Mouse (Mus musculus): ENCODE results near the gene Sema7a. TPM values are rescaled to one million over a fixed set of nuclear protein-coding genes. Genes with fewer than 3 reads are reported as not detected.

Gene Sema7a
- 3.0 TPM for total RNA-seq (2023)

DNA sequence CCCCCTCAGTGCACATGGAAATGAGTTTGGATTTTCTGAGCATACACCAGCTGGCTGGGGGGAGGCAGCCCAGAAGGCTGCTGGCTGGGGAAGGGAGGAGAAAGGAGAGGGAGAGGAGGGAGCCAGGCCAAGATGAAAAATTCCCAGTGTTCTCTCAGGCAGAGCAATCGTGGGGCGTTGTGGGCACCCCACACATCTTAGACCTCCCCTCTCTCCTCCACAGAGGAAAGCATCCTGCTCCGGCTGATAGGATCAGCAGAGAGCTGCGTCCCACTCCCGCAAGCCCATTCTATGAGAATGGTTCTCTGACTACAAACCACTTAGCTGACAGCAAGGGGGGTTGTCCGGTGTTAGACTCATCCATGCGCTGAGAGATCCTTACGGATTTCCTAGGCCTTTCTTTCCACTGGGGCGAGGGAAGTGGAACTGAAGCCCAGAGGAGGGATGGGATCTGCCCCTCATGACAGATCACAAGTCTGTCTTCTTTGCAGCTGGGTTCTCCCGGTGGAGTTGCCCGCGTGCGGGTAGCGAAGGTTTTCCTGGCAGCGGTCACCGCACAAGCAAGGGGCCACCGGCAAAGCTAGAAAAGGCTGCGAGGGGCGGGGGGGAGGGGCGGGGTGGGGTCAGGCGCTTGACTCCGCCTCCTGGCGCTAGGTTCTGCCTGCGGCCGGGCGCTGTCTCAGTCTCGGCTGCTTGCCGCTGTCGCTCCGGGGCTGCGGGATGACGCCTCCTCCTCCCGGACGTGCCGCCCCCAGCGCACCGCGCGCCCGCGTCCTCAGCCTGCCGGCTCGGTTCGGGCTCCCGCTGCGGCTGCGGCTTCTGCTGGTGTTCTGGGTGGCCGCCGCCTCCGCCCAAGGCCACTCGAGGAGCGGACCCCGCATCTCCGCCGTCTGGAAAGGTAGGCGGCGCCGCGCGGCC lies at the start of gene Sema7a:
Gene Sema7a, plus strand, starts transcription at position 682 of the 918 bp plus-strand sequence.

DNA sequence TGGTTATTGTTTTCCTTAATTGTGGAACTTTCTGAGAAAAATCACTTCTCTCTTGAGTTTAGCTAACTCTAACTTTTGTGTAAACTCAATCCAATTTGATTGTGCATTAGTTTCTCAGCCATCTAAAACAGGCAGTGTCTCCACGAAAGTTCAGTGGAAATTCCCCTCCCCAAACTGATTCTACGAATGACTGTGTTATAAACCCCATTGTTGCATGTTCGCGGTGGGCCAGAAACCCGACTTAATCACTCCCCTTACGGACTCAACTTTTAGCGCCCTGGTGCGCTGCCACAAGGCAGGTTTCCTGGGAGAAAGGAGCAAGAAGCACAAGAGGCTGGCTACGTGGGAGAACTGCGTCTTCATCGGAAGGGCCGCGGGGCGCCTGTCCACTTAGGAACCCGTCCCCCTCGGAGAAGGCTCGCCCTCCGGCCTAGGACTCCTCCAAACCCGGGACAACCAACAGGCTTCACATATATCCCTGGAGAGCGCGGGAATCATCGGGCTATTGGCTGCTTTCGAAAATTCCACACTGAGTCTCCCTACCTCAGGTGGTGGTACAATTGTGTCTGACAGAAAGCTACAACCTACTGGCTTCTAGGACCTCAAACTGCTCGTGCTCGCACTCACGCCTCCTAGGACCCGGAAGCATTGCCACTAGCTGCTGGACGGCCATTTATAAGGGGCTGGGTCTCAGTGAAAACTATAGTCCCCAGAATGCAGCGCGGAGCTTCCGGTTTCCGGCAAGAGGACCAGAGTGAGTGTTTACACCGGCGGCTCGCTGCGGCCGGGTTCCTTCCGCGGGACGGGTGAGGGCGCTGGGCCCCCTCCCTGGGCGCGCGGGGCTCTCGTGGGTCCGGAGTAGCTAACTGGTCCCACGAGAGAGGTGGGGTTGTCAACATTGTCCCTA lies 29.4 kb upstream of the Sema7a start, which contains the start of gene Ubl7:
Gene Ubl7, plus strand, starts transcription at position 726 of the 907 bp plus-strand sequence.

DNA sequence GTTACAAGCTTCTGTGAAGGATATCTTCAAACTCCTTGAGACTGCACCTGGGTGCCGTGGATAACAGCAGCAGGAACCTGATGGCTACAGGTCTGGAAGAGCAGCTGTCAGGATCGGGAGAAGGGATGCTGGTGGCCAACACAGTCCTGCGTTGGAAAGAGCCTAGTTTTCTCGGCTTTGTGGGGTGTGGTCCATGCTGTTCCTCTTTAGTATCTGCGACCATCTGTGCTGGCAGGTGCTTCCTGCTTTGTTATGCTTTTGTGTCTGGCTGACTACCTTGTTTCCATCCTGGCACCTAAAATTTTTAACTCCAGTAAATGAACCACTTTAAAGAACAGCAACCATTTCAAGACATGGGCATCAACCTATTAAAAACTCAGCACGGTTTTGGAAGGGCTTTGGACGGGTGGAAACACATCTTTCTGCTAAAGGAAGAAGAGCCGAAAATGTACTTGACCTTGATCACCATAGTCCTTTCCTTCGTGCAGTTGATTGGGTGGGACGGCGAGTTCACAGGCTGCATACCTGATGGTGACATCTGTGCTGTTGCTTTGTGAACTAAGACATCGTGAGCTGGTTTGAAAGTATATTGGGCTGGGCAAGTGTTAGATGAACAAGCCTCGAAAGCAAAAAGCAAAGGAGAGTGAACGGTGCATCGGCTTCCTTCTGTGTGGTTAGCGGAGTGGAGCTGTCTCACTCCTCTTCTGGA lies 66.0 kb downstream of the Sema7a start, which contains the start of gene Cyp11a1:
Gene Cyp11a1, plus strand, starts transcription at position 659 of the 709 bp plus-strand sequence.

Other genes starting within 250 kb of the Sema7a start
- 22.1 TPM for gene Edc3, start 231.6 kb upstream of the Sema7a start, total RNA-seq (2023)
- 215 TPM for gene Clk3, start 174.3 kb upstream of the Sema7a start, total RNA-seq (2023)
- gene Arid3b, start 103.3 kb upstream of the Sema7a start, total RNA-seq (2023) = 84.7 TPM
- 77.5 TPM for gene Ubl7, start 29.1 kb upstream of the Sema7a start, total RNA-seq (2023)
- gene Cyp11a1, start 66.3 kb downstream of the Sema7a start, total RNA-seq (2023) = 0.27 TPM
- gene Stra6, start 123.7 kb downstream of the Sema7a start, total RNA-seq (2023) = 2.3 TPM
- not detected for gene Ccdc33, start 178.7 kb downstream of the Sema7a start, total RNA-seq (2023)